Mouse (Mus musculus) R1 (cell line): ENCODE measurements at regions not wholly inside any gene's neighbourhood (a gene's known extent, or its start where the extent isn't known, plus 50 kb on each side); places are given as distances from the start of the nearest gene placed in this dataset.
A peak's percentile ranks its signal among the peaks of the same experiment; 100 is the strongest.

Experiments used
- DNase-seq: peaks from one replicate; pipeline ENCODE4 v3.0.0-alpha.2; 2018; ENCODE audit warnings: low read depth, low spot score

- peak; percentile 20 for DNase-seq
Observed at GRCm38 (mm10) chr15:25536451-25537334, 85.6 kb upstream of the Myo10 start.

- DNase-seq: no peak
Observed at GRCm38 (mm10) chr15:25539344-25540176, 82.8 kb upstream of the Myo10 start.

DNA sequence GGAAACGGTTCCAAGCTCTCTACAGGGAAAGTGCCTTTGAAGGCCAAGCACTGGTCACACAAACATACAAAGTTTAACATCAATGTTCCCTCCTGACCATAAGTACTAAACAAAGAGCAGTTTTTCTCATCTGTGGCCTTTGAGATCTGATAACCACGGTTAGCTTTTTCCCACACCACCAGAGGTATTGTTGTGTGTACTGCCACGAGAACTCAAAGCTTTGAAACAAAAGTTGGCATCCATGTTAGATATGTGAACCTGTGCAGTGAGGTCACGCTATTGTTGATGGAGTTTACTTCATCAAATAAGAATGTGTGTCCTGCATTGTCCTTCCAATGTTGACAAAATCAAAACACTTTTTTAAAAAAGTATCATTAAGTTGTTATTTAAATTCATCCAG is 79.9 kb upstream of the Myo10 start:
- DNase-seq: no peak

DNA sequence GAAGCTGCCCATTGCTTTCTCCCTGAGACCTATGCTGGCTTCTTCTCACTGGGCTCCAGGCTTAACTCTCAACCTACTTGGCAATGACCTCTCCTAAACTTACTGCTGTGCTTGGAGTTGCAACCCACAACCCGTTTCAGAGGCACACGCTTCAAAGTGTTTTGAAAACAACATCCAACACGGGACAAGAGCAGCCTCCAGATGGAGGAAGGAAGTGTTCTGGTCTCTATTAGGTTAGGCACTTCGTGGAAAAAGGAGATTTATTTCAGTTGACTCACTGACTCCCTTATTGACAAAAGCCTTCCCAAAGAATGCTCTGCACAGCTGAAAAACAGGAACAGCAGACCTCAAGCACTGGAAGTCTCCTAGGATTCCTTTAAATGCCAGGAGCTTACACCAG is 76.1 kb upstream of the Myo10 start:
- DNase-seq: no peak

GRCm38 (mm10) chr15:25550269-25551054 is 71.9 kb upstream of the Myo10 start:
- no peak for DNase-seq

DNA sequence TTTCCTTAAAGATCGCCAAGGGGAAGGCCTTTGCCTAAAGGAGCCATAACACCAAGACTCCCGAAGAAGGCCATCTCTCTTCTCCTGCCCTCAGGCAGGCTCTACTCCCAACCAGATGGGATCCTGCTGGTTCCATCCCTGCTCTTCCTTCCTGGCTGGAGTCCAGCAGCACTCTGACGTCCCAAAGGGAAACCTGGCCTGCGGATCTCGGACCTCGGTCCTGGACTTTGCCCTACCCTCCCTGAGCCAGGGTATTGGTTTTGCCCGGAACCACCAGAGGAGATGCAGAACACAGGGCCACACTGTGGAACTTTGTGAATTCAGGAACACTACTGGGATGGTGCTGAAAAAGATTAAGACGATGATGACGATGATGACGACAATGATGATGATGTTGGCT is 67.4 kb upstream of the Myo10 start:
- no peak for DNase-seq

DNA sequence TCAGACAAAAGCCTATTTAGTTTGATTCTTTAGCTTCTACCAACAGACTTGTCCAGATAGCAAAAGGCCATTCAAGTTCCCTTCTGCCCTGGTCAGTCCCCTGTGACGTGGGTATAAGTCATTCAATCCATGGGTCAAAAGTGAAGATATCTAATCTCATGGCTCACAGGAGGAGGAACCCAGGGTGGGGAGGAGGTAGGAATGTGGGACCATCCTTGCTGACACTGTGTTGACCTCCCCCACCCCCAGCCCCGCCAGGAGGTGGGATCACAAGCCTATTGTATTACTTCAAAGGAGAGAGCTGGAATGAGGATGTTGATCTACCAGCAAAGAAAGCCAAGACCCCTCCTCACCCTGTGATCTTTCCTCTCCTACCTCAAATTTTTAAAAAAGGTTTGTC is 66.5 kb upstream of the Myo10 start:
- peak; percentile 71 for DNase-seq

DNA sequence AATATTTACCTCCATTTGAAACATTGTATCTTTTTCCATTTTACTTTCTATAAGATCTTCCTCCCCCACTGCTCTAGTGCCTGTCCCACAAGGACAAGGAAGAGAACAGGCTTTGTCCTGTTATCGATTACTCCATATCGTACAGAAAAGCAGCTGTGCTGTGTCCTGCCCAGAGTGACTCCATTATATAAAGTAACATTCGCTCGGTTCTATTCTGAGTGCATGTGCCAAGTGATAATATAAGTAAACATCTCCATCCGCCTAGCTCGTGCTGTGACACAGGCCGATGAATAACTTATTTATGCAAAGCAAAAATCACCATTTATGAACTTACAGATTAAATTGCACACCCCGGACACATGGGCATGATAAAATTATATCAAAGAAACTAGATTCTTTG is 64.8 kb upstream of the Myo10 start:
- DNase-seq: no peak

GRCm38 (mm10) chr15:25558240-25558639 is 64.1 kb upstream of the Myo10 start:
- DNase-seq: no peak

DNA sequence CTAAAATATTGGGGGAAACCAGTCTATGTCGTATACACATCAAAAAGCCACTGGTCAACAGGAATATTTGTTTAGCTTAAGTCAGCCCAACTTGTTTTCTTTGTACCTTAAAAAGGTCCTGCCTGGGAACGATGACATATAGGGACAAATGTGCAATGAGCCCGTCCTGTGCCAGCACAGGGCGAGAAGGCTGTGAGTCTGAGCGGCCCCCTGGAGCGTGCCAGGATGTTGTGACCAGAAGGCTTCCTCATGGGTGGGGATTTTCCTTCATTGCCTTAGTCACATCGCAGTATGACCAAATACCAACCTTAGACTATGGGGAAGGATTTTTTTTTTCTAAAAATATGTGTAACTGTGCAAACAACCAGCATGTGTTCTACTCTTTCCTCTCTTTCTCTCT is 58.7 kb upstream of the Myo10 start:
- DNase-seq: no peak

DNA sequence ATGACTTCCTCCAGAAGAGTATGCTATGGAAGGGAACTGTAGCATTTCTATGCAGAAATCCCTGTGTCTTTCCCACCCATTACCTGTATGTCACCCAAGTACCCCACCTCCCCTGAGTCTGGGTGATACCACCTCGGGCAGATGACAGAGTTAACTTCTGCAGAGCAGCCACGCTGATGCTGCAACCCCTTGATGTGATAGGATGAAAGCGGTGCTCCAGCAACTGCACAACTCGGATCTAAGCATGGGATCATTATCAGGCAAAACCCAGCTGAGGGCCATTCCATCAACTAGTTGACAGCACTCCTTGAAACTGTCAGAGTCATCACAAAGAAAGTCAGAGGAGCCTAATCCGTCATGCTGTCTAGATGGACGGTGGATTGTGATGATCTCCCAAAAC is 49.8 kb upstream of the Myo10 start:
- no peak for DNase-seq
